ENCODE assay signal across 9 mouse cellular contexts in the genomic region with DNA sequence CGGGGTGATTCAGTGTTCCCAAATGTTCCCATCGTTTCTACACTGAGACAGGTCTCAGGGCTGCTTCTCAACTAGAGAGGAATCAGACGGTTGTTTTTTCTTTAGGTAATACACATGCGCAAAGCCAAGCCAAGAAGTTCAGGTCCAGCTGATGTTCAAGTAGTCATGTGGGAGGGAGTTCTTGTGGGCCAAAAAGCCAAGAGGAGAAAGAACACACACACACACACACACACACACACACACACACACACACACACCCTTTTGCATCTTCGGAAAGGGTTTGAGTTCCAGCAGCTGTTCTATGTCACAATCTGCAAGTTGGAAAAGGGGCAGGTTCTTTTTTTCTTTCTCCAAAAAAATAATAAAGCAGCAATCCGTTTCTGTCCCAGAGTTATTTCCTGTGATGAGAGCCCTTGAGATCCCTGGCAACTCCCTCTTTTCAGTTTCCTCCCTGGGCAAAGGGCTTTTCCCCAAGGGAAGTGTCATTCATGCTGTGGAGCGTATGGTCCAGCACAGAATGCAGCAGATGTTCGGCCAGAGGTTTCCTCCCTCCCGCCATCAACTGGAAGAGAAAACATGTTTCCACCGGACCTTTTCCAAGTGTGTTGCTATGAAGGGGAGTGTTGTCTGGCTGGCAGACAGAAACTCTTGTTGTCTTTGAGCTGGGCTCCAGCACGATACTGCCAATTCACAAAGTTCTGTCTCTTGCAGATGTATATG. TPM values are rescaled to one million over a fixed set of nuclear protein-coding genes. Genes with fewer than 3 reads are reported as not detected.
DNase-seq lines count a peak whose midpoint lies in the region; ATAC-seq and TF ChIP-seq lines count a peak whose summit lies in the region.
"Had no signal": no experiment of that assay in that cellular context is flagged by ENCODE, and none has a peak within 500 bp of the region (broad histone marks: within the 10 kb centered on the region; RNA-seq: fewer than 3 reads in every experiment).

No protein-coding gene starts in this region.

- peak; percentile 23 to 60 for DNase-seq in adrenal gland, adult (ENCODE audit: inconsistent age in 2 of 2, low spot score in 1 of 2)
- DNase-seq in adrenal gland, postnatal 25 days = no peak
- peak; percentile 31 to 51 for DNase-seq in gastrocnemius, adult 8-10 months (ENCODE audit: low spot score in 2 of 2)
- no peak for DNase-seq in left cerebral cortex, postnatal 14 days (ENCODE audit: low spot score in 2 of 2)
- no peak for DNase-seq in layer of hippocampus, adult 2 months (ENCODE audit: low spot score in 2 of 2)
- no peak for DNase-seq in right cerebral cortex, postnatal 25 days

- peak; percentile 90 for ATAC-seq in intestine, embryonic 16.5 days
- ATAC-seq in lung, embryonic 15.5 days (ENCODE audit: borderline replicate concordance, extremely low read depth, low FRiP score, low TSS enrichment) = peak; percentile 91

- TF ChIP-seq CTCF in layer of hippocampus, adult 2 months (conservative IDR thresholded peaks at IDR 0.05) = no peak

- 33% methylated on average over 11 of the region's 11 CpGs for WGBS in intestine, embryonic 16.5 days
- WGBS in lung, embryonic 15.5 days = 9% methylated on average over 11 of the region's 11 CpGs

- H3K4me1 ChIP-seq in intestine, embryonic 16.5 days (ENCODE audit: control insufficient read depth, insufficient read depth, low read length) = peaks cover 10% of the 10 kb centered on the region
- H3K4me1 ChIP-seq in lung, embryonic 15.5 days = peaks cover 45% of the 10 kb centered on the region

- intact Hi-C loops in left cerebral cortex, postnatal 14 days (cut with DNase I) = no loop called here

- no peaks in the 10 kb centered on the region for H3K9me3 ChIP-seq in intestine, embryonic 16.5 days (ENCODE audit: control insufficient read depth, low read length)
- H3K9me3 ChIP-seq in lung, embryonic 15.5 days = no peaks in the 10 kb centered on the region
- H3K9me3 ChIP-seq: megakaryocyte, embryonic 14.5 days had no signal

- peak overlapping the region; percentile 72 for H3K27ac ChIP-seq in intestine, embryonic 16.5 days (ENCODE audit: low read length)
- peak overlapping the region; percentile 87 for H3K27ac ChIP-seq in lung, embryonic 15.5 days
- H3K27ac ChIP-seq in layer of hippocampus, adult 2 months = no peak overlapping the region; the same call in 1 of the 2 replicates

- H3K9ac ChIP-seq in intestine, embryonic 16.5 days (ENCODE audit: low read depth, low read length) = peak overlapping the region; percentile 47; the same call in 1 of the 2 replicates
- H3K9ac ChIP-seq in lung, embryonic 15.5 days = peak overlapping the region; percentile 31; the same call in 1 of the 2 replicates

- H3K27me3 ChIP-seq in intestine, embryonic 16.5 days (replicated peaks; ENCODE audit: control insufficient read depth, insufficient read depth, low read length) = no peaks in the 10 kb centered on the region
- no peaks in the 10 kb centered on the region for H3K27me3 ChIP-seq in lung, embryonic 15.5 days

- H3K4me3 ChIP-seq in intestine, embryonic 16.5 days (ENCODE audit: low read length) = peak overlapping the region; percentile 20
- peak overlapping the region; percentile 22 for H3K4me3 ChIP-seq in lung, embryonic 15.5 days
- H3K4me3 ChIP-seq in layer of hippocampus, adult 2 months = no peak overlapping the region
- H3K4me3 ChIP-seq: megakaryocyte, embryonic 14.5 days had no signal

- H3K36me3 ChIP-seq in intestine, embryonic 16.5 days (ENCODE audit: control insufficient read depth, insufficient read depth, low read length) = no peaks in the 10 kb centered on the region
- H3K36me3 ChIP-seq in lung, embryonic 15.5 days = no peaks in the 10 kb centered on the region

- H3K4me2 ChIP-seq in intestine, embryonic 16.5 days (ENCODE audit: low read depth, low read length) = peak overlapping the region; percentile 37
- peak overlapping the region; percentile 54 for H3K4me2 ChIP-seq in lung, embryonic 15.5 days

RNA-seq across cellular contexts. Expression of gene Ets1, which starts 10.7 kb away (rescaled TPM):
- total RNA-seq in adrenal gland, postnatal 25 days (2021) = 30.2 and 35.5 TPM in 2 replicates
- 10 to 100 TPM in 1 of 4 experiments, 1 to 10 TPM in 3; 7.8 to 12.6 (median 9.5) TPM for total RNA-seq in gastrocnemius, adult 8-10 months (2022)
- 33.0 and 33.9 TPM in 2 replicates for polyA plus RNA-seq in intestine, embryonic 16.5 days (2015; fragmentation: Nextera tagmentation; extraction: Ambion mirVana)
- polyA plus RNA-seq in lung, embryonic 15.5 days (2015; fragmentation: Nextera tagmentation; extraction: Ambion mirVana) = 104 and 106 TPM in 2 replicates
- 10 to 100 TPM; 19.0 to 20.1 TPM for total RNA-seq in left cerebral cortex, postnatal 14 days (2021)
- 10 to 100 TPM in 1 of 2 experiments, 1 to 10 TPM in 1; 9.9 to 12.2 TPM for total RNA-seq in layer of hippocampus, adult 2 months (2021)

Comparison
In these comparisons a context has a peak if more than half of its experiments do, and no peak if none do; other contexts are left out.
1. DNase-seq: peak in adrenal gland, adult (2 of 2) and gastrocnemius, adult 8-10 months (2 of 2); none in adrenal gland, postnatal 25 days (single experiment), left cerebral cortex, postnatal 14 days (0 of 2), layer of hippocampus, adult 2 months (0 of 2) and right cerebral cortex, postnatal 25 days (single experiment).